ENCODE assay signal across 8 mouse cellular contexts in genomic region chr10:84836104-84836503, GRCm38 (mm10).
DNase-seq lines count a peak whose midpoint lies in the region; ATAC-seq lines count a peak whose summit lies in the region.

No protein-coding gene starts in this region.

- no peak for DNase-seq in frontal cortex, postnatal 10 days (ENCODE audit: low spot score in 2 of 2)
- peak; percentile 14 for DNase-seq in cerebellum, adult 9-11 months
- peak; percentile 56 for DNase-seq in kidney, postnatal 14 days
- DNase-seq in thymus, postnatal 4 days: peak; percentile 26

- H3K27ac ChIP-seq in neural tube, embryonic 14.5 days (ENCODE audit: low read depth, low read length): no peak overlapping the region
- no peak overlapping the region for H3K27ac ChIP-seq in neural tube, embryonic 15.5 days (replicated peaks)
- no peak overlapping the region for H3K27ac ChIP-seq in forebrain, embryonic 12.5 days

- no peaks in the 10 kb centered on the region for H3K27me3 ChIP-seq in neural tube, embryonic 14.5 days (ENCODE audit: control insufficient read depth, insufficient read depth, low read length)
- H3K27me3 ChIP-seq in neural tube, embryonic 15.5 days (replicated peaks): no peaks in the 10 kb centered on the region
- H3K27me3 ChIP-seq in forebrain, embryonic 12.5 days: no peaks in the 10 kb centered on the region

- no peak overlapping the region for H3K4me3 ChIP-seq in neural tube, embryonic 14.5 days (ENCODE audit: low read depth, low read length)
- H3K4me3 ChIP-seq in neural tube, embryonic 15.5 days (replicated peaks): no peak overlapping the region
- no peak overlapping the region for H3K4me3 ChIP-seq in forebrain, embryonic 12.5 days (replicated peaks)

- no peak overlapping the region for H3K4me2 ChIP-seq in neural tube, embryonic 14.5 days (ENCODE audit: low read depth, low read length)
- no peak overlapping the region for H3K4me2 ChIP-seq in neural tube, embryonic 15.5 days
- H3K4me2 ChIP-seq in forebrain, embryonic 12.5 days: no peak overlapping the region

- 50% methylated on average over 4 of the region's 4 CpGs for WGBS in neural tube, embryonic 14.5 days
- 40% methylated on average over 4 of the region's 4 CpGs for WGBS in neural tube, embryonic 15.5 days
- WGBS in forebrain, embryonic 12.5 days: 32% methylated on average over 4 of the region's 4 CpGs

- no peak overlapping the region for H3K9ac ChIP-seq in neural tube, embryonic 14.5 days (replicated peaks; ENCODE audit: low read depth, low read length)
- no peak overlapping the region for H3K9ac ChIP-seq in neural tube, embryonic 15.5 days (replicated peaks)
- H3K9ac ChIP-seq in forebrain, embryonic 12.5 days: no peak overlapping the region

- H3K36me3 ChIP-seq in neural tube, embryonic 14.5 days (ENCODE audit: control insufficient read depth, insufficient read depth, low read length): no peaks in the 10 kb centered on the region
- H3K36me3 ChIP-seq in neural tube, embryonic 15.5 days: no peaks in the 10 kb centered on the region
- H3K36me3 ChIP-seq in forebrain, embryonic 12.5 days (replicated peaks): 0 out of 2 replicates have a peak, but pooled peaks cover 14% of the 10 kb centered on the region

- ATAC-seq in frontal cortex, adult (ENCODE audit: low TSS enrichment): peak; percentile 88
- ATAC-seq in neural tube, embryonic 14.5 days (ENCODE audit: low read depth): peak; percentile 17; the same call in 1 of the 2 replicates
- no peak for ATAC-seq in neural tube, embryonic 15.5 days (ENCODE audit: low FRiP score)
- ATAC-seq in forebrain, embryonic 12.5 days (ENCODE audit: low FRiP score): no peak

- H3K9me3 ChIP-seq in neural tube, embryonic 14.5 days (ENCODE audit: control insufficient read depth, low read length): no peaks in the 10 kb centered on the region
- no peaks in the 10 kb centered on the region for H3K9me3 ChIP-seq in neural tube, embryonic 15.5 days (replicated peaks)
- H3K9me3 ChIP-seq in forebrain, embryonic 12.5 days: no peaks in the 10 kb centered on the region

- H3K4me1 ChIP-seq in neural tube, embryonic 14.5 days (ENCODE audit: control insufficient read depth, insufficient read depth, low read length): no peaks in the 10 kb centered on the region
- H3K4me1 ChIP-seq in neural tube, embryonic 15.5 days: peaks cover 3% of the 10 kb centered on the region; the same call in 1 of the 2 replicates
- H3K4me1 ChIP-seq in forebrain, embryonic 12.5 days: no peaks in the 10 kb centered on the region; the same call in 1 of the 2 replicates

Comparison
In these comparisons a context has a peak if more than half of its experiments do, and no peak if none do; other contexts are left out.
1. ATAC-seq: peak in frontal cortex, adult (single experiment) and neural tube, embryonic 14.5 days (single experiment); none in neural tube, embryonic 15.5 days (single experiment) and forebrain, embryonic 12.5 days (single experiment).
2. DNase-seq: peak in cerebellum, adult 9-11 months (single experiment), kidney, postnatal 14 days (single experiment) and thymus, postnatal 4 days (single experiment); none in frontal cortex, postnatal 10 days (0 of 2).